Mouse (Mus musculus): ENCODE results near the gene Mxd3. TPM values are rescaled to one million over a fixed set of nuclear protein-coding genes. Genes with fewer than 3 reads are reported as not detected.

Gene Mxd3
- total RNA-seq, 1 experiment from 2014 or later, result 5.0 TPM

Other genes starting within 250 kb of the Mxd3 start
- 36.7 and 38.0 TPM in 2 replicates for gene Uimc1, start 229.5 kb downstream of the Mxd3 start, total RNA-seq (2021)
- gene Zfp346, start 224.5 kb downstream of the Mxd3 start, total RNA-seq (2021), result 71.6 and 76.2 TPM in 2 replicates
- gene Gm17617, start 196.3 kb downstream of the Mxd3 start, total RNA-seq (2021), result not detected in 2 replicates
- 35.6 and 60.4 TPM in 2 replicates for gene Fgfr4, start 177.2 kb downstream of the Mxd3 start, total RNA-seq (2021)
- 121 and 142 TPM in 2 replicates for gene Nsd1, start 120.0 kb downstream of the Mxd3 start, total RNA-seq (2021)
- 153 and 156 TPM in 2 replicates for gene Prelid1, start 9.3 kb downstream of the Mxd3 start, total RNA-seq (2021)
- gene Rab24, start 7.9 kb downstream of the Mxd3 start, total RNA-seq (2021), result 58.0 and 87.0 TPM in 2 replicates
- 107 and 109 TPM in 2 replicates for gene Lman2, start 33.0 kb upstream of the Mxd3 start, total RNA-seq (2021)
- 0.70 and 0.86 TPM in 2 replicates for gene Rgs14, start 39.9 kb upstream of the Mxd3 start, total RNA-seq (2021)
- not detected in 2 replicates for gene Slc34a1, start 68.4 kb upstream of the Mxd3 start, total RNA-seq (2021)
- not detected in 2 replicates for gene Pfn3, start 85.4 kb upstream of the Mxd3 start, total RNA-seq (2021)
- 0.15 and 3.3 TPM in 2 replicates for gene F12, start 97.0 kb upstream of the Mxd3 start, total RNA-seq (2021)
- 47.9 and 62.1 TPM in 2 replicates for gene Grk6, start 115.2 kb upstream of the Mxd3 start, total RNA-seq (2021)
- 3.8 and 3.9 TPM in 2 replicates for gene Prr7, start 134.4 kb upstream of the Mxd3 start, total RNA-seq (2021)
- gene Dbn1, start 158.3 kb upstream of the Mxd3 start, total RNA-seq (2021), result 14.6 and 19.1 TPM in 2 replicates
- 17.6 and 18.7 TPM in 2 replicates for gene Pdlim7, start 183.9 kb upstream of the Mxd3 start, total RNA-seq (2021)
- gene Dok3, start 199.5 kb upstream of the Mxd3 start, total RNA-seq (2021), result 3.4 and 4.4 TPM in 2 replicates
- 52.6 and 57.3 TPM in 2 replicates for gene Ddx41, start 206.8 kb upstream of the Mxd3 start, total RNA-seq (2021)
- 75.2 and 75.3 TPM in 2 replicates for gene Fam193b, start 241.3 kb upstream of the Mxd3 start, total RNA-seq (2021)
- 144 and 170 TPM in 2 replicates for gene Tmed9, start 243.9 kb upstream of the Mxd3 start, total RNA-seq (2021)